Mouse (Mus musculus) ovary, adult 18-20 months (tissue): ENCODE data around the gene 9230102O04Rik.

Experiments
- DNase-seq: peaks from one replicate; pipeline ENCODE4 v3.0.0; 2022; ENCODE audit warnings: low spot score, mixed read lengths

Gene 9230102O04Rik

DNA sequence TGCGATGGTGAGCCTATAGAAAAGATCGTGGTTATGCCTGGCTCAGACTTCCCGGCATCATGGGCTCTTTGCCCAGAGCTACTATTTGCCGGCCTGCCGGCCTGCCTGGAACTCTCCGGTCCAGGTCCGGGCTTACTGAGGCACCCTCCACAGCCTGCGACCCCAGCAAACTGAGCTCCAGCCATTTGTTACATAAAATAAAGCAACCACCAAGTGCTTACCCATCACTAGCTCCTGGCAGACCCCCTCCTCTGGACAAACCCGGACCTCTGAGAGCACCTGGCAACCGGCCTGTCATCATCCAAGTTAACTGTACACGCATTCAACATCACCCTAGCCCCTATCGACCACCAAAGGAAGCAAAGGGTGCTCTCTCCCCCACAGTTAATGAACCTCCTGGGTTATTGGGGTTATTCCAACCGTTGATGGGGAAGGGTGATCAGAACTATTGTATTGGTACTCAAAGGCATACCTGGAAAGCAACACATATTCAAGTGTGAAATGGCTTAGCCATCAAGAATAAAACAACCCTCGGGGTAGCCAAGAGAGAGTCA, 4.0 kb downstream of the 9230102O04Rik start:
- no peak for DNase-seq

DNA sequence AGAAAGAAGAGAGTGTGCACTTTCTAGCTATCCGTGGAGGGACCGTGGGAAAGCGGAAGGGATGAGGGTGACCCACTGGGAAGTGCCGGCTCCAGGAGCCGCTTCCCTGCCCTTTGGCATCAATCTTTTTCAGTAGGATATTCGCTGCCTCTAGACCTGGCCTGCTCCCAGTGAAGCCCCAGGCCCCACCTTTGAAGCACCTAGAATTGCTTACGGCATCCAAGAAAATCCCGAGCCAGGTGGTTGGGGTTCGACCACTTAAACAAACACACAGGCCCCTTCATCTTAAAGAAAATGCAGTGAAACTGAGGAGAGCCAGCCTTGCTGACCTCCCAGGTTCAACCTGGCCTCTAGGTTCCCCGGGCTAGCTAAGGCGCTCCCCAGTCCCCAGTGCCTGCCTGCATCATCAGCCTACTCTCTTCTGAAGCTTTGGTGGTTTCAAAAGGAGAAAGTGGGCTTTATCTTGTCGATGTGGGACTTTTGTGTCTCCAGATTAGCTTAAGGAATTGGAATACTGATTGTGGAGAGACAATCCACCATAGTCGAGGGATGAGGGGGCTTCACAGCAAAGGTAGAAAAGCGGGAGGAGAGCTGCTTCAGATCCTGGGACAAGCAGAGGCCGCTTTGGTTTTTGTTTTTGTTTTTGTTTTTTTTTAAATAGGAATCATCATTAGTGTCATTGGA, 4.7 kb downstream of the 9230102O04Rik start:
- DNase-seq, result no peak

- no peak for DNase-seq
These were observed 5.4 kb downstream of the 9230102O04Rik start for GRCm38 (mm10) chr2:9883803-9884532.

DNA sequence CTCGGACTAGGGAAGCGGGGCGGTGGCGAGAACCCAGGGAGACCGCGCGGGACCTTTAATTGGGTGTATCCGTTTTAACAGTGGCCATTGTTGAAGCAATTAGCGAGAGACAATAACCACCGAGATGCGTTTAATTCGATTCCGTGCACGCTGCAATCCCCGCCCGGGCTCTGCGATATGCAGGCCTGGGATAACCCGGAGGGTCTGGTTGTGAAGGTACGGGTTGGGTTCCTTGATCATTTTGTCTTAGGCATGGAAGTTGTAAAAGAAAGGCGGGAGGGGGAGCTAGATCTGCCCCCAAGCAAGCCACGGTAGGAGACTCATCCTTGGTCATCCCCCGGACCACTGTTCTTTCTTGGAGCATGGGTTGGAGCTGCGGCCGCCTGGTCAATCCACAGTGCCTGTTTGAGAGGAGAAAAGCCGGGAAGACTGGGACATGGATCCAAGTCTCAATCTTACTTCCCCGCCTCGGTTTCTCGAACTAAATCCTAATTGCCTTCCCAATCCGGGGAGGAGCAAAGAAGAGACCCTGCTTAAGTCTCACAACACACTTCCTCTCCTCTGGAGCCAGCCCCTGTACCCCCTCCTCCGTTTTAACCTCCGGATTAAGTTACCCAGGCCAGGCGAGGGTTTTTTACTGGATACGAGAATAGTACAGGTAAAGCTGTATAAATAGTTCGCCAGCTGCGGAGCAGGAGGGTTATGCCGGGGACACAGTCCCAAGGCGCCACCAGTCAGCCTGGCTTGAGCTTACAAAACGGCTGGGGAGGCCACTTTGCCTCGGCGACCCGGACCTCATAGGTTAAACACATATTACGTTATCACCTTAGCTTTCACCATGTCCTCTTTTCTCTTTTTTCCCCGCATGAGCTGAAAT, 6.2 kb downstream of the 9230102O04Rik start:
- no peak for DNase-seq

GRCm38 (mm10) chr2:9882371-9882925, 6.9 kb downstream of the 9230102O04Rik start:
- no peak for DNase-seq

- no peak for DNase-seq
These were observed 7.7 kb downstream of the 9230102O04Rik start for GRCm38 (mm10) chr2:9881611-9882023.

GRCm38 (mm10) chr2:9881051-9881591, 8.2 kb downstream of the 9230102O04Rik start, which contains the start of gene 4930412O13Rik:
Gene 4930412O13Rik (plus strand): TSS chr2:9881252.
- DNase-seq, result no peak

DNA sequence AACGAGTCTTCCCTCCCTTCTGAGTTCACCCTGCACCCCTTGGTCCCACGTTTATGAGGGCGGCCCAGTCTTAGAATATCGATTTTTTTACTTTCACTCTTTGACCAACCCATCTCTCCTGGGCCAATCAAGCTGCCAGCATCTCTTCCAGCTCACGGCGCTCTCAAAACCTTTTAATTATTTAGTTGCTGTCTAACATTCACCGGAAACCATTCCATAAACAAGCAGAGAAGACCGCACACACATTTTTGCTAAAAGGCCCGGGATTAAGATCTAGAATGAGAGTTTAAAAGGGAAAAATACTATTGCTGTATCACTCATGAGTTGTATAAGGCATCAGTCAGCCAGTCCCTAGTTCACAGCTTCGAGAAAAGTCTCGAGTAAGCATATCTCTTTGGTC, 9.1 kb downstream of the 9230102O04Rik start:
- DNase-seq, result no peak

DNA sequence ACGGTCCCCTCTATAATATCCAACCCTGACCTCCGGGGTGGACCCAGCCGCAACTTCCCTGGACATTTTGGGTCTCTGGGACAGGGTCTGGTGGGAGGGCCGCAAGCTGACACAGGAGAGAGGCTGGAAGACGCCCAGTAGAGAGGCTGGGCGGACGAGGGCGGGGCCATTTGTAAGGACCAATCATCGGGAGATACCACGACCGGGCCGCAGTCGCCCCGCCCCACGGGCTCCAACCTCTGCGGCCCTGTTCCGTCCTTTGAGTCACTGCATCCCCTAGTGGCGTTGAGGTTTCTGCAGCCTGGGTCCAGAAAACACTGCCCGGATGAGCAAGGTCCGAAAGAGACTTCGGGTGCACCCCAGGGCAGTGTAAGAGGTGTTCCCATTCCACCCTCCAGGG, 9.8 kb downstream of the 9230102O04Rik start:
- DNase-seq, result peak; percentile 83

DNA sequence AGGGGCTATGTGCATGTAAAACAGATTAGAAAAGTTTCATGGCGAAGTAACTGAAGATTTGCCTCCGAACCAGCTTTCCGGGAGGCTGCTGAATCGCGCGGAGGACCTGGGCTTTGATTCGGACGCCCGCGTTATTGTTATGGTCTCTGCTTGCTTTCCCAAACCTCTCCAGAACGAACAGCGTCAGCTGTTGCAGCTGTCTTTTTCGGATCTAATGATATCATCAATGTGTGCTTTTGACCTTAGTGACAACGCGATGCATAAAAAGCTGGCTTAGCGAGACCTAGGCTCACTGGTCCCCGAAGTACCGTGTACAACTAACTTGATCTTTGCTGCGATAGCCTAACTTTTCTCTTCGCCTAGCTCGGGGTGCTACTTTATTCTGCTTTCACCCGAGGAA, 10.2 kb downstream of the 9230102O04Rik start:
- no peak for DNase-seq

DNA sequence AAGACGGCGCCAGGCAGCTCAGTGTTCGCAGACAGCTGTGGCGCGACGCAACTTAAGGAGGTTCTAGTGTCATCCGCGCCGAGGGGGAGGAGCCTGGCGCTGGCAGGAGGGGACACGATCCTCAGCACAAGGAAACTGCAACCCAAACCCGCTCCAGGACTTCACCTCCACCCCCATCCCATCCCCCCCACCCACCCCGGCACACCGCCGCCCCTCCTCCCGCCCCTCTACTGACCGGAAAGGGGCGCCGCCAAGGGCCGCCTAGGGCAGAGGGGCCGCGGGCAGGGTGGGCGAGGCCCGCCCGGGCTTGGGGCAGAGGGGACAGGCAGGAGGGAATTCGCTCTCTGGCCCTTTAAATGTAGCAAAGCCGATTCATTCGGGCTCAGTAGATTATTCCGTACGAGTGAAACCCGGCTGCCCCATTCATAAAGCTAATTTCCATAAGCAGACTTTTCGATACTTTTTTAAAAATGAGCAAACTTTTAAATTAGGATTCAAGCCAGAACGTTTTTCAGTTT, 10.7 kb downstream of the 9230102O04Rik start:
- DNase-seq, result no peak

DNA sequence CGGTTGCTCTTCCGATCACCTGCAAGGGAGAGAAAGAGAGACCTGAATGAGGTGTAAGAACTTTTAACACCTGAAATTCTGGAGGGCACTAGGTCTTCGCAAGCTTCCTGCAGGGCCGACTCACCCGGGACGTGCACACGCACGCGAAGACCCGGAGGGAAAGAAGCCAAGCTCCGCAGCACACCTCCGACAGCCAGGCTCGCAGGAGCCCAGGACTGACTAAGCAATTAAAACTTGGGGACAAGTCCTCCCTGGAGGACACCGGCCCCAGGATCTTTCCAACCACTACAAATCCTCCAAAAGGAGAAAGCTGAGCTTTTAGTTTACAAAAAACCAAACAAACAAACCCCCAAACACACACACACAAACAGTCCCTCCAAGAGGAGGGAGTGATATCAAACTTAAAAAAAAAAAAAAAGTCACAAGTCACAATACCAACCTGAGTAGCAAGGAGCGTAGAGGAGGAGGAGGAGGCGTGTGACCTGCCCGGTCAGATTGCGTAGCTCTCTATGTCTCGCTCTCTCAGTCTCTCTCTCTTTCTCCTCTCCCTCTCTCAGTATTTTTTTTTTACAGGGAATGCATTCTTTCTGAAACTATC, 11.3 kb downstream of the 9230102O04Rik start:
- no peak for DNase-seq

GRCm38 (mm10) chr2:9877326-9877690, 12.0 kb downstream of the 9230102O04Rik start:
- DNase-seq, result no peak

GRCm38 (mm10) chr2:9876621-9877325, 12.6 kb downstream of the 9230102O04Rik start:
- DNase-seq, result no peak

GRCm38 (mm10) chr2:9875676-9876357, 13.5 kb downstream of the 9230102O04Rik start:
- DNase-seq, result no peak

GRCm38 (mm10) chr2:9875220-9875619, 14.1 kb downstream of the 9230102O04Rik start:
- DNase-seq, result no peak

- no peak for DNase-seq
These were observed 14.7 kb downstream of the 9230102O04Rik start for GRCm38 (mm10) chr2:9874467-9875219.

GRCm38 (mm10) chr2:9873757-9874156, 15.6 kb downstream of the 9230102O04Rik start:
- no peak for DNase-seq

GRCm38 (mm10) chr2:9872682-9873081, 16.7 kb downstream of the 9230102O04Rik start:
- DNase-seq, result no peak
